Mouse (Mus musculus) heart, postnatal 0 days (tissue): ENCODE data around the gene Tceal3. TPM values are rescaled to one million over a fixed set of nuclear protein-coding genes. Genes with fewer than 3 reads are reported as not detected.
A peak's percentile ranks its signal among the peaks of the same experiment; 100 is the strongest.
"Not testable (repeated sequence)": the region's sequence is repeated elsewhere in the genome, so short reads cannot be mapped to it uniquely, and the experiment has no call there.

Experiments used
- ATAC-seq: fragments of 200-750 bp; cut with Nextera tagmentation; 2 replicates; pipeline ENCODE4 v1.8.0; 2017; ENCODE audit warnings: low read depth, moderate number of reproducible peaks, moderate library complexity; ENCODE audit not compliant: insufficient read depth
- DNase-seq: peaks from one replicate; pipeline ENCODE4 v3.0.0-alpha.2; 2016; ENCODE audit warnings: low spot score
- H3K27ac ChIP-seq: fragments of 300-500 bp; sonication (generic); 2 replicates; pipeline ENCODE4 v1.5.1; 2014; ENCODE audit warnings: low read depth, mild to moderate bottlenecking
- H3K27me3 ChIP-seq: fragments of 300-500 bp; sonication (generic); 2 replicates; pipeline ENCODE4 v1.6.1; 2014; ENCODE audit warnings: low read length, mixed read lengths; ENCODE audit not compliant: control insufficient read depth, insufficient read depth
- H3K36me3 ChIP-seq: fragments of 300-500 bp; sonication (generic); replicated peaks from 2 replicates; pipeline ENCODE4 v1.6.1; 2014; ENCODE audit warnings: low read length, mixed read lengths; ENCODE audit not compliant: control insufficient read depth, insufficient read depth
- H3K4me1 ChIP-seq: fragments of 300-500 bp; sonication (generic); 2 replicates; pipeline ENCODE4 v1.6.1; 2014; ENCODE audit warnings: antibody characterized with exemption; ENCODE audit not compliant: control insufficient read depth, insufficient read depth
- H3K4me2 ChIP-seq: fragments of 300-500 bp; sonication (generic); 2 replicates; pipeline ENCODE4 v1.6.1; 2014; ENCODE audit warnings: low read depth, mild to moderate bottlenecking, low read length, moderate library complexity
- H3K4me3 ChIP-seq: fragments of 300-500 bp; sonication (generic); 2 replicates; pipeline ENCODE4 v1.5.1; 2014; ENCODE audit warnings: low read depth, low read length
- H3K9ac ChIP-seq: fragments of 300-500 bp; sonication (generic); replicated peaks from 2 replicates; pipeline ENCODE4 v1.6.1; 2014; ENCODE audit warnings: low read depth, low read length, mixed read lengths
- H3K9me3 ChIP-seq: fragments of 300-500 bp; sonication (generic); replicated peaks from 2 replicates; pipeline ENCODE4 v1.6.1; 2016; ENCODE audit warnings: low read length; ENCODE audit not compliant: control insufficient read depth
- CTCF ChIP-seq: IDR thresholded peaks from 2 replicates; pipeline ENCODE4 v1.5.1; 2016; ENCODE audit warnings: antibody characterized with exemption, control low read depth, low read depth
- EP300 ChIP-seq: IDR thresholded peaks from 2 replicates; pipeline ENCODE4 v1.6.1; 2016; ENCODE audit warnings: antibody characterized with exemption, low read depth
- WGBS: fragments of 180-500 bp; shearing (Covaris S2); extraction: QIAGEN DNeasy Blood & Tissue Kit; methylation state at CpG from one replicate; pipeline ENCODE4 v1.1.7; 2014; 5-methylcytosine and 5-hydroxymethylcytosine counted together
- polyA plus RNA-seq: library from polyadenylated mRNA; unstranded; fragments of >200 nt; fragmentation: Nextera tagmentation; extraction: Ambion mirVana; gene quantifications from 2 replicates; pipeline ENCODE4 v1.2.1, GENCODE M21; 2015
- total RNA-seq: library from RNA; depleted of rRNA; stranded (reverse); fragments of >200 nt; gene quantifications from 2 replicates; pipeline ENCODE4 v1.2.3, GENCODE M21; 2014; ENCODE audit warnings: low replicate concordance

Gene Tceal3
- total and polyA plus RNA-seq, 2 experiments from 2014 or later = 0.85 TPM; not detected in 1

GRCm38 (mm10) chrX:136680989-136681388 is 90.3 kb downstream of the Tceal3 start:
- TF ChIP-seq EP300 = no peak
- TF ChIP-seq CTCF = no peak
- ATAC-seq = no peak
- H3K27ac ChIP-seq = no peak overlapping the region
- H3K9me3 ChIP-seq = no peaks in the 10 kb centered on the region
- WGBS = 32% methylated on average over 3 of the region's 3 CpGs
- H3K4me1 ChIP-seq = no peaks in the 10 kb centered on the region
- no peaks in the 10 kb centered on the region for H3K36me3 ChIP-seq
- no peaks in the 10 kb centered on the region for H3K27me3 ChIP-seq
- no peak overlapping the region for H3K4me2 ChIP-seq
- DNase-seq = no peak
- no peak overlapping the region for H3K9ac ChIP-seq
- no peak overlapping the region for H3K4me3 ChIP-seq

GRCm38 (mm10) chrX:136691606-136692293 is 101.1 kb downstream of the Tceal3 start:
- not testable (repeated sequence) for H3K36me3 ChIP-seq, H3K27ac ChIP-seq, H3K4me2 ChIP-seq, H3K4me1 ChIP-seq, H3K9ac ChIP-seq, DNase-seq, H3K9me3 ChIP-seq, ATAC-seq, H3K4me3 ChIP-seq, H3K27me3 ChIP-seq
- whole genome bisulfite sequencing = 60% methylated on average over 3 of the region's 3 CpGs

- no peak overlapping the region for H3K4me3 ChIP-seq
- 83% methylated on average over 4 of the region's 4 CpGs for WGBS
- H3K4me2 ChIP-seq = no peak overlapping the region
- H3K9me3 ChIP-seq = no peaks in the 10 kb centered on the region
- H3K4me1 ChIP-seq = no peaks in the 10 kb centered on the region
- DNase-seq = no peak
- H3K36me3 ChIP-seq = no peaks in the 10 kb centered on the region
- no peak for ATAC-seq
- no peaks in the 10 kb centered on the region for H3K27me3 ChIP-seq
- H3K9ac ChIP-seq = no peak overlapping the region
- H3K27ac ChIP-seq = no peak overlapping the region
- TF ChIP-seq EP300 = no peak
- no peak for TF ChIP-seq CTCF
These were observed 101.6 kb downstream of the Tceal3 start for GRCm38 (mm10) chrX:136692294-136692675.

GRCm38 (mm10) chrX:136693196-136693595 is 102.6 kb downstream of the Tceal3 start:
- Histone ChIP-seq H3K27me3 (no peaks in the 10 kb centered on the region), H3K9me3 (no peaks in the 10 kb centered on the region), H3K27ac (no peak overlapping the region), H3K4me2 (no peak overlapping the region), H3K36me3 (no peaks in the 10 kb centered on the region), H3K4me1 (no peaks in the 10 kb centered on the region), H3K9ac (no peak overlapping the region), H3K4me3 (no peak overlapping the region)
- 78% methylated on average over 5 of the region's 5 CpGs for WGBS
- ATAC-seq = no peak
- no peak for TF ChIP-seq CTCF
- no peak for TF ChIP-seq EP300
- no peak for DNase-seq

- Histone ChIP-seq H3K4me1 (no peaks in the 10 kb centered on the region), H3K9me3 (no peaks in the 10 kb centered on the region), H3K27me3 (no peaks in the 10 kb centered on the region), H3K9ac (peak within 1 kb of the TSS; percentile 71), H3K36me3 (no peaks in the 10 kb centered on the region), H3K27ac (peak within 1 kb of the TSS; percentile 76), H3K4me2 (peak within 1 kb of the TSS; percentile 57), H3K4me3 (peak within 1 kb of the TSS; percentile 64)
- ATAC-seq = peak; percentile 93
- peak; percentile 61 for DNase-seq
- no peak for TF ChIP-seq EP300
- no peak for TF ChIP-seq CTCF
- 15% methylated on average over 15 of the region's 15 CpGs for WGBS
These were observed 117.0 kb downstream of the Tceal3 start, which contains the start of gene Tceal1 for GRCm38 (mm10) chrX:136707446-136708167. Tceal1 (plus strand) TSS chrX:136707982.
